Mouse (Mus musculus) embryonic facial prominence, embryonic 10.5 days (tissue): ENCODE results near the gene Plxna3. TPM values are rescaled to one million over a fixed set of nuclear protein-coding genes. Genes with fewer than 3 reads are reported as not detected.
A peak's percentile ranks its signal among the peaks of the same experiment; 100 is the strongest.
"Not testable (repeated sequence)": the region's sequence is repeated elsewhere in the genome, so short reads cannot be mapped to it uniquely, and the experiment has no call there.

Experiments
- DNase-seq: peaks from one replicate; pipeline ENCODE4 v3.0.0-alpha.2; 2017; ENCODE audit warnings: low spot score
- H3K27ac ChIP-seq: fragments of 300-500 bp; sonication (generic); replicated peaks from 2 replicates; pipeline ENCODE4 v1.5.1; 2016; ENCODE audit warnings: mild to moderate bottlenecking
- H3K27me3 ChIP-seq: fragments of 300-500 bp; sonication (generic); replicated peaks from 2 replicates; pipeline ENCODE4 v1.6.1; 2016; ENCODE audit warnings: low read depth, mild to moderate bottlenecking; ENCODE audit not compliant: poor library complexity, severe bottlenecking
- H3K36me3 ChIP-seq: fragments of 300-500 bp; sonication (generic); replicated peaks from 2 replicates; pipeline ENCODE4 v1.6.1; 2016; ENCODE audit warnings: mild to moderate bottlenecking, moderate library complexity
- H3K4me1 ChIP-seq: fragments of 300-500 bp; sonication (generic); 2 replicates; pipeline ENCODE4 v1.6.1; 2016
- H3K4me3 ChIP-seq: fragments of 300-500 bp; sonication (generic); 2 replicates; pipeline ENCODE4 v1.5.1; 2016; ENCODE audit warnings: mild to moderate bottlenecking, moderate library complexity
- H3K9me3 ChIP-seq: fragments of 300-500 bp; sonication (generic); 2 replicates; pipeline ENCODE4 v1.6.1; 2016; ENCODE audit warnings: mild to moderate bottlenecking
- WGBS: fragments of 180-500 bp; shearing (Covaris S2); methylation state at CpG from one replicate; pipeline ENCODE4 v1.1.7; 2016; 5-methylcytosine and 5-hydroxymethylcytosine counted together
- polyA plus RNA-seq: library from polyadenylated mRNA; unstranded; fragments of >200 nt; fragmentation: Nextera tagmentation; extraction: Ambion mirVana; gene quantifications from 2 replicates; pipeline ENCODE4 v1.2.1, GENCODE M21; 2016

Plxna3 gene
- polyA plus RNA-seq, 1 experiment from 2014 or later = 18.3 TPM

GRCm38 (mm10) chrX:74312540-74313464, 16.1 kb upstream of the Plxna3 start, which contains the start of gene Fam50a:
Gene Fam50a, plus strand, starts transcription at chrX:74313033.
- H3K27ac ChIP-seq = peak within 1 kb of the TSS; percentile 89
- no peaks in the 10 kb centered on the region for H3K27me3 ChIP-seq
- H3K36me3 ChIP-seq = peaks cover 53% of the 10 kb centered on the region
- H3K9me3 ChIP-seq = no peaks in the 10 kb centered on the region
- peaks cover 8% of the 10 kb centered on the region; the same call in 1 of the 2 replicates for H3K4me1 ChIP-seq
- DNase-seq = peak; percentile 89
- H3K4me3 ChIP-seq = peak within 1 kb of the TSS; percentile 73
- WGBS = 22% methylated on average over 59 of the region's 59 CpGs

- H3K9me3 ChIP-seq = no peaks in the 10 kb centered on the region
- H3K27me3 ChIP-seq = no peaks in the 10 kb centered on the region
- peak overlapping the region; percentile 93 for H3K27ac ChIP-seq
- DNase-seq = no peak
- H3K4me1 ChIP-seq = peaks cover 29% of the 10 kb centered on the region
- peak overlapping the region; percentile 67 for H3K4me3 ChIP-seq
- WGBS = 27% methylated on average over 10 of the region's 10 CpGs
- H3K36me3 ChIP-seq = peaks cover 23% of the 10 kb centered on the region
Observed at GRCm38 (mm10) chrX:74329215-74329671, 377 bp downstream of the Plxna3 start.

- Histone ChIP-seq H3K27me3 (no peaks in the 10 kb centered on the region), H3K9me3 (no peaks in the 10 kb centered on the region), H3K4me3 (peak overlapping the region; percentile 67), H3K4me1 (peaks cover 29% of the 10 kb centered on the region), H3K36me3 (peaks cover 34% of the 10 kb centered on the region), H3K27ac (0 out of 2 replicates have a peak overlapping the region, but pooled peaks have one; percentile 93)
- WGBS = 56% methylated on average over 2 of the region's 2 CpGs
- no peak for DNase-seq
Observed at GRCm38 (mm10) chrX:74330166-74330930, 1.5 kb downstream of the Plxna3 start.

GRCm38 (mm10) chrX:74352645-74353466, 24.0 kb downstream of the Plxna3 start:
- Histone ChIP-seq H3K36me3 (no peaks in the 10 kb centered on the region), H3K27me3 (no peaks in the 10 kb centered on the region), H3K4me1 (0 out of 2 replicates have a peak, but pooled peaks cover 3% of the 10 kb centered on the region), H3K9me3 (no peaks in the 10 kb centered on the region), H3K27ac (peak overlapping the region; percentile 82), H3K4me3 (peak overlapping the region; percentile 62)
- DNase-seq = no peak
- WGBS = 31% methylated on average over 13 of the region's 13 CpGs

- H3K27ac ChIP-seq = peak within 1 kb of the TSS; percentile 82
- 16% methylated on average over 14 of the region's 22 CpGs for WGBS
Observed at GRCm38 (mm10) chrX:74353467-74353770, 24.6 kb downstream of the Plxna3 start, which contains the start of gene Lage3. Gene Lage3, minus strand, starts transcription at chrX:74353618.

GRCm38 (mm10) chrX:74357069-74357468, 28.2 kb downstream of the Plxna3 start:
- H3K27ac ChIP-seq, H3K9me3 ChIP-seq, H3K4me1 ChIP-seq, DNase-seq, H3K36me3 ChIP-seq, H3K4me3 ChIP-seq, H3K27me3 ChIP-seq: not testable (repeated sequence)
- WGBS = 87% methylated on average over 3 of the region's 3 CpGs

More at GRCm38 (mm10) chrX:74353467-74353770, 24.6 kb downstream of the Plxna3 start, which contains the start of gene Lage3:
- peak within 1 kb of the TSS; percentile 62 for H3K4me3 ChIP-seq
- H3K36me3 ChIP-seq = no peaks in the 10 kb centered on the region
- no peaks in the 10 kb centered on the region for H3K9me3 ChIP-seq
- H3K4me1 ChIP-seq = 0 out of 2 replicates have a peak, but pooled peaks cover 3% of the 10 kb centered on the region
- peak; percentile 82 for DNase-seq
- H3K27me3 ChIP-seq = no peaks in the 10 kb centered on the region

GRCm38 (mm10) chrX:74359171-74359570, 30.3 kb downstream of the Plxna3 start:
- H3K9me3 ChIP-seq = no peaks in the 10 kb centered on the region
- DNase-seq = peak; percentile 17
- H3K36me3 ChIP-seq = no peaks in the 10 kb centered on the region
- WGBS = 45% methylated on average over 11 of the region's 11 CpGs
- no peak overlapping the region for H3K4me3 ChIP-seq
- H3K27me3 ChIP-seq = no peaks in the 10 kb centered on the region
- no peaks in the 10 kb centered on the region for H3K4me1 ChIP-seq
- H3K27ac ChIP-seq = no peak overlapping the region

- Histone ChIP-seq H3K9me3 (no peaks in the 10 kb centered on the region), H3K27me3 (0 out of 2 replicates have a peak, but pooled peaks cover 6% of the 10 kb centered on the region), H3K36me3 (peaks cover 28% of the 10 kb centered on the region), H3K4me1 (peaks cover 12% of the 10 kb centered on the region), H3K4me3 (peak overlapping the region; percentile 71), H3K27ac (peak overlapping the region; percentile 89)
- no peak for DNase-seq
- 79% methylated on average over 10 of the region's 10 CpGs for WGBS
Observed at GRCm38 (mm10) chrX:74367512-74367911, 38.6 kb downstream of the Plxna3 start.

- peak; percentile 77 for DNase-seq
- H3K4me1 ChIP-seq = peaks cover 14% of the 10 kb centered on the region
- H3K36me3 ChIP-seq = peaks cover 28% of the 10 kb centered on the region
- peak overlapping the region; percentile 89 for H3K27ac ChIP-seq
- H3K27me3 ChIP-seq = 0 out of 2 replicates have a peak, but pooled peaks cover 6% of the 10 kb centered on the region
- peak overlapping the region; percentile 71 for H3K4me3 ChIP-seq
- 15% methylated on average over 49 of the region's 49 CpGs for WGBS
- H3K9me3 ChIP-seq = no peaks in the 10 kb centered on the region
Observed at GRCm38 (mm10) chrX:74368209-74368909, 39.5 kb downstream of the Plxna3 start.

- Histone ChIP-seq H3K4me1 (0 out of 2 replicates have a peak, but pooled peaks cover 5% of the 10 kb centered on the region), H3K4me3 (peak within 1 kb of the TSS; percentile 60), H3K36me3 (peaks cover 15% of the 10 kb centered on the region), H3K27me3 (no peaks in the 10 kb centered on the region), H3K27ac (peak within 1 kb of the TSS; percentile 66), H3K9me3 (no peaks in the 10 kb centered on the region)
- 16% methylated on average over 32 of the region's 32 CpGs for WGBS
- DNase-seq = peak; percentile 90
Observed at GRCm38 (mm10) chrX:74372888-74373549, 44.2 kb downstream of the Plxna3 start, which contains the start of the genes Ubl4a and Slc10a3. Gene Ubl4a, minus strand, starts transcription at chrX:74373218. Gene Slc10a3, minus strand, starts transcription at chrX:74373349.

- Histone ChIP-seq H3K36me3 (peaks cover 33% of the 10 kb centered on the region), H3K27me3 (no peaks in the 10 kb centered on the region), H3K4me3 (no peak overlapping the region), H3K4me1 (no peaks in the 10 kb centered on the region), H3K9me3 (no peaks in the 10 kb centered on the region), H3K27ac (no peak overlapping the region)
- DNase-seq = no peak
- WGBS = 80% methylated on average over 2 of the region's 2 CpGs
Observed at GRCm38 (mm10) chrX:74384451-74384850, 55.6 kb downstream of the Plxna3 start.
